Mouse (Mus musculus): ENCODE measurements around the gene Dst. TPM values are rescaled to one million over a fixed set of nuclear protein-coding genes. Genes with fewer than 3 reads are reported as not detected.

Gene Dst
- polyA plus RNA-seq, 1 experiment from 2014 or later = 35.2 TPM

DNA sequence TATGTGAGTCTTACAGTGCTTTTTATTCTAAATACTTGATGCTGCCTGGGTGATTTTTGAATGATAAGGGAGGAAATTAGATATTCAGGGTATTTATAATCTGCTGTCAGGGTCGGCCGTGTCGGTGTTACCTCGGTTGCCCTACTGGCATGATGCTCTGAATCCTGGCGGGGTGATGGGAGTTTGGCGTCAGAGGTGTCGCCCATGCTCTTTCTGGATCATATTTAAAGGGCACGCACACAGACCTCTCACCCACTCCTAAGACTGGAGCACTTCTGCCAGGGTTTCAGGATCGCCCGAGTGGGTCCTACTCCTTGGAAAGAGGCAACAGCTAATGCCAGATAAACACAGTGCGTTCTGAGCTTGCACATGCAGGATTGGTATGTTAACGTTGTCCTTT lies 128.1 kb downstream of the Dst start:
- Histone ChIP-seq H3K9me3 (no peaks in the 10 kb centered on the region), H3K27me3 (no peaks in the 10 kb centered on the region), H3K36me3 (no peaks in the 10 kb centered on the region), H3K4me2 (replicated peaks) (no peak overlapping the region), H3K9ac (replicated peaks) (no peak overlapping the region), H3K4me1 (peaks cover 5% of the 10 kb centered on the region), H3K4me3 (no peak overlapping the region), H3K27ac (replicated peaks) (no peak overlapping the region)
- no peak for ATAC-seq (replicated peaks)
- WGBS = 92% methylated on average over 12 of the region's 12 CpGs

DNA sequence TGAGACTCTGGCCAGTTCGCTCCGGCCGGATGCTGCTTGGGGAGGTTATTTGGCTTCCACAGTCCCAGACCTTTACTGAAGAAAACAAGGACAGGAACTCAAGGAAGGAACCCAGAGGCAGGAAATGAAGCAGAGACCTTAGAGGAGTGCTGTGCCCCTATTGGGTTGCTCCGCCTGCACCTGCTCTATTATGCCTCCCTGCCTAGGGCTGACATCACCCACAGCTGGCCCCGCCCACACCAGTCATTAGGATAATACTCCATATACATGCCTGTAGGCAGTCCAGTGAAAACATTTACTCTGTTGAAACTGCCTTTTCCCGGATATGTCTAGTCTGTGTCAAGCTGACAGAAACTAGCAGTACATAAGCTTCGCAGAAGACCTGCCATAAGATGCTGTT lies 130.5 kb downstream of the Dst start:
- no peak overlapping the region for H3K4me2 ChIP-seq (replicated peaks)
- 92% methylated on average over 7 of the region's 7 CpGs for WGBS

DNA sequence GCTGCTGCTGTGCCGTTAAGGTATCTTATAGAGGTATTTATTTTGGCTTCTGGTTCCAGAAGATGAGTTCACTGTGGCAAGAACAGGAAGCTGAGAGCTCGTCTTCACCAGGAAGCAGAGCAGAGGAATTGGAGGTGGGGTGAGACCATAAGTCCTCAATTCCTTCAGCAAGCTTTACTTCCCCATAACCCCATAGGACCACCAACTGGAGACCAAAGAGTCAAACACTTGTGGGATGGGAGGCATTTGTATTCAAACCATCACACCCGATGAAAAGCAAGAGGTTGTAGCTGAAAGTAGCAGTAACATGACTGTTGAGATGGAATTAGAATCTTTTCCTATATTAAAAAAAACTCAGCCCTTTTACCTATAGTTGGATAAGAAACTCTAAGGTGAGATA lies 132.0 kb downstream of the Dst start:
- no peaks in the 10 kb centered on the region for H3K9me3 ChIP-seq
- no peak for ATAC-seq (replicated peaks)
- 92% methylated on average over 3 of the region's 3 CpGs for WGBS
- H3K27ac ChIP-seq (replicated peaks) = no peak overlapping the region
- no peak overlapping the region for H3K4me2 ChIP-seq (replicated peaks)
- H3K36me3 ChIP-seq = no peaks in the 10 kb centered on the region
- no peak overlapping the region for H3K9ac ChIP-seq (replicated peaks)
- H3K4me3 ChIP-seq = no peak overlapping the region
- peaks cover 10% of the 10 kb centered on the region for H3K4me1 ChIP-seq
- H3K27me3 ChIP-seq = no peaks in the 10 kb centered on the region

More for the DNA sequence above, 130.5 kb downstream of the Dst start:
- no peaks in the 10 kb centered on the region for H3K9me3 ChIP-seq
- peaks cover 10% of the 10 kb centered on the region for H3K4me1 ChIP-seq
- H3K36me3 ChIP-seq = no peaks in the 10 kb centered on the region
- H3K4me3 ChIP-seq = no peak overlapping the region
- H3K27ac ChIP-seq (replicated peaks) = no peak overlapping the region
- H3K9ac ChIP-seq (replicated peaks) = no peak overlapping the region
- no peaks in the 10 kb centered on the region for H3K27me3 ChIP-seq
- ATAC-seq (replicated peaks) = no peak

GRCm38 (mm10) chr1:34040901-34041721 lies 133.1 kb downstream of the Dst start:
- Histone ChIP-seq H3K4me3 (no peak overlapping the region), H3K9me3 (no peaks in the 10 kb centered on the region), H3K4me1 (peaks cover 10% of the 10 kb centered on the region), H3K9ac (replicated peaks) (no peak overlapping the region), H3K27me3 (no peaks in the 10 kb centered on the region), H3K27ac (replicated peaks) (peak overlapping the region; percentile 70), H3K36me3 (no peaks in the 10 kb centered on the region), H3K4me2 (replicated peaks) (no peak overlapping the region)
- peak; percentile 69 for ATAC-seq (replicated peaks)
- whole genome bisulfite sequencing = 39% methylated on average over 8 of the region's 8 CpGs

DNA sequence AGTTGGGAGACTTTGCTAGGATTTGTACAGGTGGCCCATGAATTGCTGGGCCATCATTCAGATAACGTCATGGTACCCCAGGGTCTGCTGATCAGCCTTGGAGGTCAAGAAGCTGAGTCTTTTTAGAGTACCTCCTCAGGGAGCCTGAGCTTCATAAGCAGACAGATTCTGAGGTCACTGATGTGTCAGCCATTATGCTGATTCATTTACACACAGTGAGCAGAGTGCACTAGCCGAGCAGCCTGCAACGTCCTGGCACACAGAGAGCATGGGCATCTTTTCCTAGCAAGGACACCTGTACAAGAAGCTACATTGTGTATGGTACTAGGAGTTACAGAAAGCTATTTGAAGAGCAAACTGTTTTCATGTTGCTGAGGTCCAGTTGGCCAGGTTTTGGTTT lies 134.3 kb downstream of the Dst start:
- no peaks in the 10 kb centered on the region for H3K9me3 ChIP-seq
- H3K27me3 ChIP-seq = no peaks in the 10 kb centered on the region
- no peak overlapping the region for H3K9ac ChIP-seq (replicated peaks)
- H3K27ac ChIP-seq (replicated peaks) = no peak overlapping the region
- 56% methylated on average over 3 of the region's 3 CpGs for WGBS
- no peak for ATAC-seq (replicated peaks)
- H3K4me1 ChIP-seq = peaks cover 10% of the 10 kb centered on the region
- no peak overlapping the region for H3K4me2 ChIP-seq (replicated peaks)
- H3K4me3 ChIP-seq = no peak overlapping the region
- no peaks in the 10 kb centered on the region for H3K36me3 ChIP-seq

DNA sequence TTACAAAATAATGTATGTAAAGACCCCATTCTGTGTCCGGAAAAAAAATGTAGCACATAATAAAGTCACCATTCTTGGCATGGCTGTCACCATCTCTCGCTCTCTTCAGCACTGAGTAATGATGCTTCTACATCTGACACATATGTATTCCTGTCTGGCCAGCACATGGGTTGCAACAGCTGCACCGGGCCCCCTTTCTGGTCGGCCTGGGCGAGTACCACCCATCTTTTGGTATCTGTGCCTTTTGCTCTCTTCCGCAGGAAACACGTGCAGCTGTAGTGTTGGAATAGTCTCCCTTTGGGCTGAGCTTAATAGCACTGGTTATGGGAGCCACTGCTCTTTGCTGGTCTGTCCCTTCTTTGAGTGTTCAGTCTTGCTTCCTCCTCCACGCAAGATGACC lies 135.3 kb downstream of the Dst start:
- 85% methylated on average over 8 of the region's 8 CpGs for WGBS

GRCm38 (mm10) chr1:34043836-34044550 lies 136.0 kb downstream of the Dst start:
- H3K27ac ChIP-seq (replicated peaks) = no peak overlapping the region
- H3K27me3 ChIP-seq = no peaks in the 10 kb centered on the region
- ATAC-seq (replicated peaks) = no peak
- H3K9ac ChIP-seq (replicated peaks) = no peak overlapping the region
- no peak overlapping the region for H3K4me3 ChIP-seq
- peaks cover 13% of the 10 kb centered on the region for H3K4me1 ChIP-seq
- 87% methylated on average over 7 of the region's 7 CpGs for WGBS
- H3K9me3 ChIP-seq = no peaks in the 10 kb centered on the region
- H3K36me3 ChIP-seq = no peaks in the 10 kb centered on the region
- no peak overlapping the region for H3K4me2 ChIP-seq (replicated peaks)

More for the DNA sequence above, 135.3 kb downstream of the Dst start:
- H3K36me3 ChIP-seq = no peaks in the 10 kb centered on the region
- no peak overlapping the region for H3K9ac ChIP-seq (replicated peaks)
- H3K4me3 ChIP-seq = no peak overlapping the region
- no peak for ATAC-seq (replicated peaks)
- no peaks in the 10 kb centered on the region for H3K9me3 ChIP-seq
- no peaks in the 10 kb centered on the region for H3K27me3 ChIP-seq
- H3K4me2 ChIP-seq (replicated peaks) = no peak overlapping the region
- no peak overlapping the region for H3K27ac ChIP-seq (replicated peaks)
- peaks cover 12% of the 10 kb centered on the region for H3K4me1 ChIP-seq

GRCm38 (mm10) chr1:34044675-34045074 lies 136.7 kb downstream of the Dst start:
- Histone ChIP-seq H3K36me3 (no peaks in the 10 kb centered on the region), H3K4me2 (replicated peaks) (no peak overlapping the region), H3K4me1 (peaks cover 13% of the 10 kb centered on the region), H3K4me3 (no peak overlapping the region), H3K9me3 (no peaks in the 10 kb centered on the region), H3K9ac (replicated peaks) (no peak overlapping the region), H3K27me3 (no peaks in the 10 kb centered on the region), H3K27ac (replicated peaks) (no peak overlapping the region)
- 67% methylated on average over 3 of the region's 3 CpGs for WGBS
- ATAC-seq (replicated peaks) = no peak

- Histone ChIP-seq H3K9ac (replicated peaks) (no peak overlapping the region), H3K27me3 (no peaks in the 10 kb centered on the region), H3K36me3 (no peaks in the 10 kb centered on the region), H3K4me3 (no peak overlapping the region), H3K4me1 (peaks cover 15% of the 10 kb centered on the region), H3K9me3 (no peaks in the 10 kb centered on the region), H3K27ac (replicated peaks) (no peak overlapping the region), H3K4me2 (replicated peaks) (no peak overlapping the region)
- WGBS = 70% methylated on average over 3 of the region's 3 CpGs
- no peak for ATAC-seq (replicated peaks)
These were observed 139.3 kb downstream of the Dst start for GRCm38 (mm10) chr1:34047285-34047684.

DNA sequence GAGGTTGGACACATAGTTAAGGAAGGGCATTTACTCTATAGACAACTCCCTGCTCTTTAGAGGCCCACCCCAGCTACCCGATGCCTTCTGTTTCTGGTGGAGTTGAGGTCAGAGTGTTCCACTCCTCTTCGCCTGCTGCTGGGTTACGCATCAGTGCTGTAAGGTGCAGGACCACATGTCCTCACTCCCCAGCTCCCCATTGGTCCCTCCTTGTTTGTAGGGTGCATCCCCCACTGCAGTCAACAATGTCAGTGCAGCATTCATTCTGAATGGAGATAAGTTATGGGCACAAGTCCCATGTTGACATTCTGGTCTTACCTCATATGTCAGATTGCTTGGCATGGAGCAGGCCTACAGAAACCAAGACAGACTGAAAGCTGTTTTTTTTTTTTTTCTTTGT lies 143.2 kb downstream of the Dst start:
- Histone ChIP-seq H3K9ac (replicated peaks) (no peak overlapping the region), H3K4me3 (no peak overlapping the region), H3K36me3 (no peaks in the 10 kb centered on the region), H3K27ac (replicated peaks) (no peak overlapping the region), H3K27me3 (no peaks in the 10 kb centered on the region), H3K4me2 (replicated peaks) (no peak overlapping the region), H3K9me3 (no peaks in the 10 kb centered on the region), H3K4me1 (peaks cover 20% of the 10 kb centered on the region)
- peak; percentile 62; the same call in 1 of the 2 replicates for ATAC-seq (replicated peaks)
- 77% methylated on average over 3 of the region's 3 CpGs for WGBS

GRCm38 (mm10) chr1:34052422-34052821 lies 144.4 kb downstream of the Dst start:
- no peak overlapping the region for H3K9ac ChIP-seq (replicated peaks)
- no peaks in the 10 kb centered on the region for H3K36me3 ChIP-seq
- no peak overlapping the region for H3K27ac ChIP-seq (replicated peaks)
- peaks cover 20% of the 10 kb centered on the region for H3K4me1 ChIP-seq
- no peak overlapping the region for H3K4me3 ChIP-seq
- no peak for ATAC-seq (replicated peaks)
- no peaks in the 10 kb centered on the region for H3K27me3 ChIP-seq
- no peaks in the 10 kb centered on the region for H3K9me3 ChIP-seq
- WGBS = 37% methylated on average over 5 of the region's 5 CpGs
- no peak overlapping the region for H3K4me2 ChIP-seq (replicated peaks)

- no peak overlapping the region for H3K9ac ChIP-seq (replicated peaks)
- H3K36me3 ChIP-seq = no peaks in the 10 kb centered on the region
- WGBS = 90% methylated on average over 10 of the region's 10 CpGs
These were observed 146.9 kb downstream of the Dst start for GRCm38 (mm10) chr1:34054970-34055369.

More at GRCm38 (mm10) chr1:34054970-34055369, 146.9 kb downstream of the Dst start:
- Histone ChIP-seq H3K27ac (replicated peaks) (no peak overlapping the region), H3K9me3 (no peaks in the 10 kb centered on the region), H3K4me2 (replicated peaks) (no peak overlapping the region), H3K27me3 (no peaks in the 10 kb centered on the region), H3K4me1 (peaks cover 17% of the 10 kb centered on the region), H3K4me3 (no peak overlapping the region)
- ATAC-seq (replicated peaks) = no peak
